In genomic region chr8:102931342-102931835, GRCm38 (mm10) we compare ENCODE assay signal across 16 mouse cellular contexts.
A peak's percentile ranks its signal among the peaks of the same experiment; 100 is the strongest.
DNase-seq lines count a peak whose midpoint lies in the region; ATAC-seq and TF ChIP-seq lines count a peak whose summit lies in the region.
"Had no signal": no experiment of that assay in that cellular context is flagged by ENCODE, and none has a peak within 500 bp of the region (broad histone marks: within the 10 kb centered on the region; RNA-seq: fewer than 3 reads in every experiment).

No protein-coding gene starts in this region.

- TF ChIP-seq POLR2A in cerebellum, adult 2 months (IDR thresholded peaks at IDR 0.05; ENCODE audit: borderline replicate concordance, insufficient read depth, low read length) = no peak

- intact Hi-C loops in heart, postnatal 36 days (cut with DNase I) = no loop called here

- H3K4me3 ChIP-seq in forebrain, embryonic 11.5 days (ENCODE audit: low read depth, low read length) = no peak overlapping the region
- H3K4me3 ChIP-seq in hindbrain, embryonic 16.5 days (ENCODE audit: low read length) = no peak overlapping the region
- no peak overlapping the region for H3K4me3 ChIP-seq in midbrain, embryonic 15.5 days
- no peak overlapping the region for H3K4me3 ChIP-seq in cerebellum, adult 2 months (replicated peaks; ENCODE audit: insufficient read depth, low read depth, low read length)
- H3K4me3 ChIP-seq: erythroblast, embryonic 14.5 days had no signal

- TF ChIP-seq CTCF in cerebellum, adult 2 months (IDR thresholded peaks at IDR 0.05; ENCODE audit: borderline replicate concordance, insufficient read depth, low read depth, low read length) = no peak

- WGBS in forebrain, embryonic 11.5 days = 12% methylated on average over 3 of the region's 3 CpGs
- 25% methylated on average over 3 of the region's 3 CpGs for WGBS in hindbrain, embryonic 16.5 days
- WGBS in midbrain, embryonic 15.5 days = 12% methylated on average over 3 of the region's 3 CpGs
- 44% methylated on average over 3 of the region's 3 CpGs for WGBS in cerebellum, adult 2 months

- no peaks in the 10 kb centered on the region for H3K9me3 ChIP-seq in forebrain, embryonic 11.5 days (ENCODE audit: control insufficient read depth, low read length)
- H3K9me3 ChIP-seq in hindbrain, embryonic 16.5 days (ENCODE audit: control insufficient read depth, low read length) = no peaks in the 10 kb centered on the region
- no peaks in the 10 kb centered on the region for H3K9me3 ChIP-seq in midbrain, embryonic 15.5 days

- H3K4me2 ChIP-seq in forebrain, embryonic 11.5 days (ENCODE audit: low read depth, low read length, severe bottlenecking) = no peak overlapping the region
- H3K4me2 ChIP-seq in hindbrain, embryonic 16.5 days (ENCODE audit: low read length) = no peak overlapping the region
- H3K4me2 ChIP-seq in midbrain, embryonic 15.5 days = no peak overlapping the region

- no peak overlapping the region for H3K9ac ChIP-seq in forebrain, embryonic 11.5 days (ENCODE audit: low read length)
- no peak overlapping the region for H3K9ac ChIP-seq in hindbrain, embryonic 16.5 days (ENCODE audit: low read depth, low read length)
- no peak overlapping the region for H3K9ac ChIP-seq in midbrain, embryonic 15.5 days

- peaks cover 8% of the 10 kb centered on the region for H3K4me1 ChIP-seq in forebrain, embryonic 11.5 days (replicated peaks; ENCODE audit: control insufficient read depth, insufficient read depth, low read length)
- H3K4me1 ChIP-seq in hindbrain, embryonic 16.5 days (ENCODE audit: control insufficient read depth, insufficient read depth, low read depth, low read length) = no peaks in the 10 kb centered on the region
- no peaks in the 10 kb centered on the region for H3K4me1 ChIP-seq in midbrain, embryonic 15.5 days
- no peaks in the 10 kb centered on the region for H3K4me1 ChIP-seq in cerebellum, adult 2 months (ENCODE audit: control insufficient read depth, insufficient read depth, low read length)

- peak overlapping the region; percentile 25; the same call in 1 of the 2 replicates for H3K27ac ChIP-seq in forebrain, embryonic 11.5 days (ENCODE audit: low read depth, low read length)
- no peak overlapping the region for H3K27ac ChIP-seq in hindbrain, embryonic 16.5 days (ENCODE audit: low read depth, low read length)
- H3K27ac ChIP-seq in midbrain, embryonic 15.5 days = no peak overlapping the region
- H3K27ac ChIP-seq in cerebellum, adult 2 months (ENCODE audit: insufficient read depth, low read length) = no peak overlapping the region

- H3K27me3 ChIP-seq in forebrain, embryonic 11.5 days (ENCODE audit: control insufficient read depth, insufficient read depth, low read length) = no peaks in the 10 kb centered on the region
- no peaks in the 10 kb centered on the region for H3K27me3 ChIP-seq in hindbrain, embryonic 16.5 days (replicated peaks; ENCODE audit: control insufficient read depth, insufficient read depth, low read length)
- no peaks in the 10 kb centered on the region for H3K27me3 ChIP-seq in midbrain, embryonic 15.5 days (replicated peaks)
- no peaks in the 10 kb centered on the region for H3K27me3 ChIP-seq in cerebellum, adult 2 months (ENCODE audit: control insufficient read depth, insufficient read depth, low read length)

- no peaks in the 10 kb centered on the region for H3K36me3 ChIP-seq in forebrain, embryonic 11.5 days (ENCODE audit: control insufficient read depth, insufficient read depth, low read length)
- H3K36me3 ChIP-seq in hindbrain, embryonic 16.5 days (ENCODE audit: control insufficient read depth, insufficient read depth, low read length) = no peaks in the 10 kb centered on the region
- H3K36me3 ChIP-seq in midbrain, embryonic 15.5 days (replicated peaks) = no peaks in the 10 kb centered on the region

- peak; percentile 19 for DNase-seq in heart, adult 11 months
- no peak for DNase-seq in heart, adult 8-10 months (ENCODE audit: low spot score)
- DNase-seq in forebrain, embryonic 11.5 days (ENCODE audit: low spot score) = no peak
- DNase-seq in heart, postnatal 36 days = no peak
- no peak for DNase-seq in cerebellum, adult 2 months
- no peak for DNase-seq in thymus, postnatal 14 days
- DNase-seq: adrenal gland, postnatal 36 days; cerebellum, adult 9-11 months; gastrocnemius, postnatal 14 days; heart, postnatal 10 days; kidney, adult 11 months; thymus, postnatal 36 days had no signal

- ATAC-seq in forebrain, embryonic 11.5 days (replicated peaks; ENCODE audit: low FRiP score) = peak; percentile 42
- ATAC-seq in hindbrain, embryonic 16.5 days = peak; percentile 61
- peak; percentile 42 for ATAC-seq in midbrain, embryonic 15.5 days (replicated peaks)
- ATAC-seq: lung, postnatal 0 days had no signal
